Mouse (Mus musculus) bone marrow, adult 2 months (tissue): ENCODE data around the gene Gm49405. TPM values are rescaled to one million over a fixed set of nuclear protein-coding genes. Genes with fewer than 3 reads are reported as not detected.
"Not testable (repeated sequence)": the region's sequence is repeated elsewhere in the genome, so short reads cannot be mapped to it uniquely, and the experiment has no call there.

ENCODE experiments used
- H3K27ac ChIP-seq: fragments of 200-500 bp; 2 replicates; pipeline ENCODE4 v1.5.1; 2012; ENCODE audit warnings: low read depth, mild to moderate bottlenecking, control low read depth, inconsistent platforms, low read length; ENCODE audit not compliant: control insufficient read depth, poor library complexity, insufficient read depth
- H3K4me1 ChIP-seq: fragments of 200-500 bp; 2 replicates; pipeline ENCODE4 v1.6.1; 2011; ENCODE audit warnings: low read length; ENCODE audit not compliant: control insufficient read depth, insufficient read depth
- H3K4me3 ChIP-seq: fragments of 200-500 bp; replicated peaks from 2 replicates; pipeline ENCODE3; 2011; ENCODE audit warnings: mild to moderate bottlenecking, low read depth, low read length, control low read depth; ENCODE audit not compliant: control insufficient read depth
- CTCF ChIP-seq: fragments of 200-500 bp; IDR thresholded peaks from 2 replicates; pipeline ENCODE4 v1.5.1; 2011; ENCODE audit warnings: low read length, control low read depth; ENCODE audit not compliant: control insufficient read depth, insufficient read depth
- POLR2A ChIP-seq: fragments of 200-500 bp; IDR thresholded peaks from 2 replicates; pipeline ENCODE4 v1.6.1; 2011; ENCODE audit warnings: low read depth, mild to moderate bottlenecking, control low read depth, low read length, borderline replicate concordance; ENCODE audit not compliant: control insufficient read depth
- WGBS: fragments of 180-500 bp; shearing (Covaris S2); methylation state at CpG from one replicate; pipeline ENCODE4 v1.1.7; 2018; 5-methylcytosine and 5-hydroxymethylcytosine counted together
- polyA plus RNA-seq: library from polyadenylated mRNA; stranded (reverse); fragments of >200 nt; gene quantifications from 2 replicates; pipeline ENCODE4 v1.2.4, GENCODE M21; 2011; ENCODE audit warnings: low replicate concordance; ENCODE audit not compliant: missing spikeins, insufficient read depth, insufficient read length

Gene Gm49405
- 1.7 and 2.0 TPM in 2 replicates for polyA plus RNA-seq

- TF ChIP-seq CTCF (peak; percentile 78), POLR2A (peak; percentile 93)
- H3K4me3 ChIP-seq, result peak within 1 kb of the TSS; percentile 85
- peak within 1 kb of the TSS; percentile 96 for H3K27ac ChIP-seq
- peaks cover 2% of the 10 kb centered on the region for H3K4me1 ChIP-seq
- under 1% methylated on average over 64 of the region's 64 CpGs for WGBS
These were observed at the start of gene Gm49405, which contains the start of gene Nudt8 for GRCm38 (mm10) chr19:4000119-4000900. Gm49405 (plus strand) TSS chr19:4000626. Nudt8 (plus strand) TSS chr19:4000580.

DNA sequence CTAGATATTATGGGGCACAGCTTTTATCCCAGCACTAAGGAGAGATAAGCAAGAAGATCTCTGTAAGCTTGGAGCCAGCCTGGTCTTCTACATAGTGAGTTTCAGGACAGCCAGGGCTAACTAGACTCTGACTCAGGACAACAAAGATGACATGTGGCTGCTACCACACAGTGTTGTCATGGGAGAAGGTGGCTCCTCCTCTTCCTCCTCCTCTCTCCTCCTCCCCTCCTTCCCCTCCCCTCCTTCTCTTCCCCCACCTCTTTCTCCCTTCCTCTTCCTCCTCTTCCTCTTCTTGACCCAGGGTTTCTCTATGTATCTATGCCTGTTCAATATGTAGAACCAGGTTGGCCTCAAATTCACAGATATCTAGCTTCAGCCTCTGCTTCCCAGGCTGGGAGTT, 49.0 kb upstream of the Gm49405 start:
- Histone ChIP-seq H3K27ac (no peak overlapping the region), H3K4me3 (no peak overlapping the region), H3K4me1 (peaks cover 5% of the 10 kb centered on the region; the same call in 1 of the 2 replicates)
- TF ChIP-seq POLR2A, result no peak
- TF ChIP-seq CTCF, result no peak

GRCm38 (mm10) chr19:3952099-3952498, 48.3 kb upstream of the Gm49405 start:
- Histone ChIP-seq H3K4me3 (no peak overlapping the region), H3K4me1 (peaks cover 5% of the 10 kb centered on the region; the same call in 1 of the 2 replicates), H3K27ac (no peak overlapping the region)
- 37% methylated on average over 1 of the region's 1 CpGs for WGBS
- TF ChIP-seq POLR2A, result no peak
- no peak for TF ChIP-seq CTCF

GRCm38 (mm10) chr19:3955033-3955432, 45.4 kb upstream of the Gm49405 start:
- no peak for TF ChIP-seq POLR2A
- TF ChIP-seq CTCF, result no peak
- Histone ChIP-seq H3K4me3 (no peak overlapping the region), H3K27ac (no peak overlapping the region), H3K4me1 (peaks cover 5% of the 10 kb centered on the region; the same call in 1 of the 2 replicates)
- 49% methylated on average over 3 of the region's 3 CpGs for WGBS

DNA sequence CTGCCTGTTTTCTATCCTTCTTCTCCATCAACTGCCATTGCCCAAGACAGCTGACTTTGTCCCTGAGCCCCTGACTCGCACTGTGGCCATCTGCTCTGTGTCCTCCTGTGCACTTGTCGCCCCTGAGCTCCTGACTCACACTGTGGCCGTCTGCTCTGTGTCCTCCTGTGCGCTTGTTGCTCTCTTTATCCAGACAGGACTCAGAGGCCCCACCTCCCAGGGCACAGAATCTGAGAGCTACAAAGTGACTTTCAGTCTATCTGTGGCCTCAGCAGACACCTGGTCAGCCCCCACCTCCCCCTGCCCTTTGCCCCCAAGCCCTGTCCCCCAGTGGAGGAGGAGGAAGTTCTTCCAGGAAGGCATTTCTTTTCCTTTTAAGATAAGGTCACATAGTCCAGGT, 44.6 kb upstream of the Gm49405 start:
- 68% methylated on average over 4 of the region's 4 CpGs for WGBS
- no peak for TF ChIP-seq POLR2A
- no peak for TF ChIP-seq CTCF
- no peak overlapping the region for H3K4me3 ChIP-seq
- no peak overlapping the region for H3K27ac ChIP-seq
- H3K4me1 ChIP-seq, result peaks cover 5% of the 10 kb centered on the region; the same call in 1 of the 2 replicates

- not testable (repeated sequence) for H3K4me3 ChIP-seq
- WGBS, result 73% methylated on average over 5 of the region's 5 CpGs
These were observed 43.0 kb upstream of the Gm49405 start for GRCm38 (mm10) chr19:3957296-3958036.

DNA sequence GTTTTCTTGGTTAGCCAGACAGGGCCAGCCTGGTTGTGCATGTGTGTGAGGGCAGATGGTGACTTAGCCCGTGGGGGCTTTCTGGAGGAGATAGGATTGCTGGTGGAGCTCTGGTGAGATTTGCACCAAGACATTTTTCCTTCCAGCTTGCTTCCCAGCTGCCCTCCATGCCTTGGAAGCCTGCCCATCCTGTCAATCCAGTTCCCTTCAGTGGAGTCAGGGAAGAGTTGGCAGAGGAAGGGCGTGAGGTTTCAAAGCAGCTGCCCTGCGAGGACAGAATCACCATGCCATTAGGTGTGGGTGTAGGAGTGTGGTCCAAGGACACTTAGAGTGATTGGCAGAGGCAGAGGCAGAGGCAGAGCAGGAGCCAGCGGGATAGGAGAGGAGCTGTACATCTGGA, 42.0 kb upstream of the Gm49405 start, which contains the start of gene Aldh3b3:
Gene Aldh3b3, plus strand, starts transcription at position 176 of the 400 bp plus-strand sequence.
- 72% methylated on average over 4 of the region's 4 CpGs for WGBS
- Histone ChIP-seq H3K4me1 (peaks cover 2% of the 10 kb centered on the region; the same call in 1 of the 2 replicates), H3K4me3 (no peak within 1 kb of the TSS), H3K27ac (no peak within 1 kb of the TSS)
- no peak for TF ChIP-seq CTCF

More at GRCm38 (mm10) chr19:3957296-3958036, 43.0 kb upstream of the Gm49405 start:
- H3K4me1 ChIP-seq, H3K27ac ChIP-seq: not testable (repeated sequence)

- TF ChIP-seq POLR2A (no peak), CTCF (no peak)
- Histone ChIP-seq H3K4me3 (no peak overlapping the region), H3K27ac (no peak overlapping the region), H3K4me1 (peaks cover 3% of the 10 kb centered on the region; the same call in 1 of the 2 replicates)
These were observed 41.4 kb upstream of the Gm49405 start for GRCm38 (mm10) chr19:3959030-3959429.

GRCm38 (mm10) chr19:3960211-3960610, 40.2 kb upstream of the Gm49405 start:
- WGBS, result 72% methylated on average over 5 of the region's 5 CpGs
- Histone ChIP-seq H3K27ac (no peak overlapping the region), H3K4me1 (peaks cover 2% of the 10 kb centered on the region; the same call in 1 of the 2 replicates), H3K4me3 (no peak overlapping the region)
- no peak for TF ChIP-seq CTCF
- no peak for TF ChIP-seq POLR2A

DNA sequence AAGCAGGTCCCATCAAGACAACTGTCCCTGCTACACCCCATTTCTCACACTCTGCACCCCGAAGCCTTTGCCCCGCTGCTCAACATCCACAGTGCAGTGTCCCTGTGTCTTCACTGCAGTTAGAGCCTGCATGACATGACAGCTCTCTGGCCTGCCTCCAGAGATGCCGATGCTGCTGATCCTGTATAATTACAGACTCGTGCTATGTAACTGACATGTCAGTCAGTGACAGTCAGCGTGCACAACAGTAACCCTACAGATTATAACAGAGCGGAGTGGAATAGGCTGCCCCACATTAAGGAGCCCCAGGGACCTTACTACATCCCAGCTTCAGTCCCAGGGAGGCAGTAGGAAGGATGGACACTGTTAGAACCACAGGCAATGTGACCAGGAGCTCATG, 38.6 kb upstream of the Gm49405 start:
- 85% methylated on average over 6 of the region's 6 CpGs for WGBS
- not testable (repeated sequence) for H3K27ac ChIP-seq, H3K4me3 ChIP-seq, H3K4me1 ChIP-seq
